Mouse (Mus musculus): ENCODE results near the gene Gm20683. TPM values are rescaled to one million over a fixed set of nuclear protein-coding genes. Genes with fewer than 3 reads are reported as not detected.

The Gm20683 gene
- polyA plus RNA-seq, 1 experiment, result 63.0 TPM

Other genes with a start within 250 kb of the Gm20683 start
- not detected in 2 replicates for gene Gng13, start 124.6 kb downstream of the Gm20683 start, polyA plus RNA-seq (2012; rRNA removed; ENCODE audit: low replicate concordance)
- gene Chtf18, start 114.3 kb downstream of the Gm20683 start, polyA plus RNA-seq (2012; rRNA removed; ENCODE audit: low replicate concordance), result 4.7 and 6.1 TPM in 2 replicates
- gene Rpusd1, start 114.1 kb downstream of the Gm20683 start, polyA plus RNA-seq (2012; rRNA removed; ENCODE audit: low replicate concordance), result 41.7 and 54.2 TPM in 2 replicates
- gene Mslnl, start 105.7 kb downstream of the Gm20683 start, polyA plus RNA-seq (2012; rRNA removed; ENCODE audit: low replicate concordance), result 0.14 and 0.17 TPM in 2 replicates
- gene Msln, start 87.4 kb downstream of the Gm20683 start, polyA plus RNA-seq (2012; rRNA removed; ENCODE audit: low replicate concordance), result 0.10 and 0.33 TPM in 2 replicates
- gene Narfl, start 68.0 kb downstream of the Gm20683 start, polyA plus RNA-seq (2012; rRNA removed; ENCODE audit: low replicate concordance), result 20.4 and 28.7 TPM in 2 replicates
- 36.0 and 41.6 TPM in 2 replicates for gene Haghl, start 56.1 kb downstream of the Gm20683 start, polyA plus RNA-seq (2012; rRNA removed; ENCODE audit: low replicate concordance)
- not detected in 2 replicates for gene Ccdc78, start 55.2 kb downstream of the Gm20683 start, polyA plus RNA-seq (2012; rRNA removed; ENCODE audit: low replicate concordance)
- 114 and 133 TPM in 2 replicates for gene Fam173a, start 48.9 kb downstream of the Gm20683 start, polyA plus RNA-seq (2012; rRNA removed; ENCODE audit: low replicate concordance)
- gene AC134908.4, start 46.1 kb downstream of the Gm20683 start, polyA plus RNA-seq (2012; rRNA removed; ENCODE audit: low replicate concordance), result 0.88 TPM in 1 of 2 replicates, not detected in the other
- gene Metrn, start 44.6 kb downstream of the Gm20683 start, polyA plus RNA-seq (2012; rRNA removed; ENCODE audit: low replicate concordance), result 35.1 and 74.2 TPM in 2 replicates
- 0.97 and 1.1 TPM in 2 replicates for gene Fbxl16, start 32.7 kb downstream of the Gm20683 start, polyA plus RNA-seq (2012; rRNA removed; ENCODE audit: low replicate concordance)
- 41.0 and 41.4 TPM in 2 replicates for gene Wdr24, start 18.1 kb downstream of the Gm20683 start, polyA plus RNA-seq (2012; rRNA removed; ENCODE audit: low replicate concordance)
- gene Jmjd8, start 12.9 kb downstream of the Gm20683 start, polyA plus RNA-seq (2012; rRNA removed; ENCODE audit: low replicate concordance), result 56.2 and 97.4 TPM in 2 replicates
- 122 and 125 TPM in 2 replicates for gene Stub1, start 8.4 kb downstream of the Gm20683 start, polyA plus RNA-seq (2012; rRNA removed; ENCODE audit: low replicate concordance)
- 44.8 and 79.9 TPM in 2 replicates for gene Rhbdl1, start 4.5 kb downstream of the Gm20683 start, polyA plus RNA-seq (2012; rRNA removed; ENCODE audit: low replicate concordance)
- 85.6 and 87.3 TPM in 2 replicates for gene Rhot2, start 3.1 kb upstream of the Gm20683 start, polyA plus RNA-seq (2012; rRNA removed; ENCODE audit: low replicate concordance)
- gene Wdr90, start 19.7 kb upstream of the Gm20683 start, polyA plus RNA-seq (2012; rRNA removed; ENCODE audit: low replicate concordance), result 34.5 and 41.1 TPM in 2 replicates
- gene Mcrip2, start 27.0 kb upstream of the Gm20683 start, polyA plus RNA-seq (2012; rRNA removed; ENCODE audit: low replicate concordance), result 102 and 244 TPM in 2 replicates
- gene Mettl26, start 33.3 kb upstream of the Gm20683 start, polyA plus RNA-seq (2012; rRNA removed; ENCODE audit: low replicate concordance), result 71.6 and 142 TPM in 2 replicates
- gene Wfikkn1, start 39.1 kb upstream of the Gm20683 start, polyA plus RNA-seq (2012; rRNA removed; ENCODE audit: low replicate concordance), result 0.98 and 1.3 TPM in 2 replicates
- gene Rab40c, start 78.0 kb upstream of the Gm20683 start, polyA plus RNA-seq (2012; rRNA removed; ENCODE audit: low replicate concordance), result 36.1 and 46.6 TPM in 2 replicates
- 132 and 209 TPM in 2 replicates for gene Pigq, start 103.2 kb upstream of the Gm20683 start, polyA plus RNA-seq (2012; rRNA removed; ENCODE audit: low replicate concordance)
- gene Nhlrc4, start 103.2 kb upstream of the Gm20683 start, polyA plus RNA-seq (2012; rRNA removed; ENCODE audit: low replicate concordance), result not detected in 2 replicates
- 0.05 TPM in 1 of 2 replicates, not detected in the other for gene A930017K11Rik, start 110.8 kb upstream of the Gm20683 start, polyA plus RNA-seq (2012; rRNA removed; ENCODE audit: low replicate concordance)
- 36.5 and 53.9 TPM in 2 replicates for gene Capn15, start 144.0 kb upstream of the Gm20683 start, polyA plus RNA-seq (2012; rRNA removed; ENCODE audit: low replicate concordance)
- gene Rab11fip3, start 227.8 kb upstream of the Gm20683 start, polyA plus RNA-seq (2012; rRNA removed; ENCODE audit: low replicate concordance), result 27.5 and 39.5 TPM in 2 replicates
- gene Decr2, start 248.6 kb upstream of the Gm20683 start, polyA plus RNA-seq (2012; rRNA removed; ENCODE audit: low replicate concordance), result 15.7 and 24.9 TPM in 2 replicates

Measured in mammary gland, adult 2 months (tissue).